In genomic region chr4:120746552-120747150, GRCm38 (mm10) we compare ENCODE assay signal across 7 mouse cellular contexts. TPM values are rescaled to one million over a fixed set of nuclear protein-coding genes. Genes with fewer than 3 reads are reported as not detected.
DNase-seq lines count a peak whose midpoint lies in the region; ATAC-seq and TF ChIP-seq lines count a peak whose summit lies in the region.

No protein-coding gene starts in this region.

- peak overlapping the region; percentile 70 for H3K4me3 ChIP-seq in lung, embryonic 16.5 days (ENCODE audit: low read length)
- H3K4me3 ChIP-seq in heart, embryonic 13.5 days: peak overlapping the region; percentile 74
- peak overlapping the region; percentile 64 for H3K4me3 ChIP-seq in limb, embryonic 14.5 days (replicated peaks; ENCODE audit: low read length)

- ATAC-seq in lung, embryonic 16.5 days (ENCODE audit: low read depth): peak; percentile 61
- 0 out of 2 replicates have a peak, but pooled peaks have one; percentile 14 for ATAC-seq in heart, embryonic 13.5 days (ENCODE audit: extremely low read depth, insufficient number of reproducible peaks, low FRiP score, low TSS enrichment)
- peak; percentile 77 for ATAC-seq in limb, embryonic 14.5 days (ENCODE audit: low FRiP score, low read depth)

- no peaks in the 10 kb centered on the region for H3K9me3 ChIP-seq in lung, embryonic 16.5 days (ENCODE audit: control insufficient read depth, low read length)
- H3K9me3 ChIP-seq in heart, embryonic 13.5 days: no peaks in the 10 kb centered on the region
- H3K9me3 ChIP-seq in limb, embryonic 14.5 days (ENCODE audit: control insufficient read depth, low read length): no peaks in the 10 kb centered on the region

- DNase-seq in lung, postnatal 36 days: no peak
- peak; percentile 47 for DNase-seq in embryo, embryonic 9.5 days (ENCODE audit: extremely low spot score)
- no peak for DNase-seq in limb, embryonic 14.5 days (ENCODE audit: low spot score)
- DNase-seq in retina, embryonic 14.5 days (ENCODE audit: low spot score): peak; percentile 37
- DNase-seq in layer of hippocampus, postnatal 14 days (ENCODE audit: low spot score in 2 of 2): no peak

- no peak overlapping the region for H3K27ac ChIP-seq in lung, embryonic 16.5 days (ENCODE audit: low read length)
- no peak overlapping the region for H3K27ac ChIP-seq in heart, embryonic 13.5 days (replicated peaks)
- H3K27ac ChIP-seq in limb, embryonic 14.5 days (replicated peaks; ENCODE audit: low read depth, low read length): no peak overlapping the region

- H3K36me3 ChIP-seq in lung, embryonic 16.5 days (ENCODE audit: control insufficient read depth, insufficient read depth, low read length): no peaks in the 10 kb centered on the region
- H3K36me3 ChIP-seq in heart, embryonic 13.5 days: no peaks in the 10 kb centered on the region
- no peaks in the 10 kb centered on the region for H3K36me3 ChIP-seq in limb, embryonic 14.5 days (ENCODE audit: control insufficient read depth, insufficient read depth, low read length)

- no peak for TF ChIP-seq POLR2A in limb, embryonic 14.5 days (IDR thresholded peaks at IDR 0.05; ENCODE audit: borderline replicate concordance, extremely low read depth, insufficient read depth, insufficient read length)

- whole genome bisulfite sequencing in lung, embryonic 16.5 days: 4% methylated on average over 40 of the region's 53 CpGs
- WGBS in heart, embryonic 13.5 days: 5% methylated on average over 50 of the region's 53 CpGs
- 10% methylated on average over 17 of the region's 53 CpGs for WGBS in limb, embryonic 14.5 days

- H3K4me2 ChIP-seq in lung, embryonic 16.5 days (ENCODE audit: low read depth, low read length): peak overlapping the region; percentile 100
- peak overlapping the region; percentile 100 for H3K4me2 ChIP-seq in heart, embryonic 13.5 days
- peak overlapping the region; percentile 99 for H3K4me2 ChIP-seq in limb, embryonic 14.5 days (replicated peaks; ENCODE audit: low read depth, low read length, severe bottlenecking)

- peaks cover 9% of the 10 kb centered on the region for H3K4me1 ChIP-seq in lung, embryonic 16.5 days (replicated peaks; ENCODE audit: control insufficient read depth, insufficient read depth, low read length)
- peaks cover 25% of the 10 kb centered on the region for H3K4me1 ChIP-seq in heart, embryonic 13.5 days
- peaks cover 7% of the 10 kb centered on the region; the same call in 1 of the 2 replicates for H3K4me1 ChIP-seq in limb, embryonic 14.5 days (ENCODE audit: control insufficient read depth, insufficient read depth, low read length)

- peaks cover 44% of the 10 kb centered on the region for H3K27me3 ChIP-seq in lung, embryonic 16.5 days (ENCODE audit: control insufficient read depth, insufficient read depth, low read depth, low read length)
- peaks cover 97% of the 10 kb centered on the region for H3K27me3 ChIP-seq in heart, embryonic 13.5 days (replicated peaks)
- H3K27me3 ChIP-seq in limb, embryonic 14.5 days (ENCODE audit: control insufficient read depth, insufficient read depth, low read length): peaks cover 66% of the 10 kb centered on the region

- peak overlapping the region; percentile 67 for H3K9ac ChIP-seq in lung, embryonic 16.5 days (ENCODE audit: low read length)
- peak overlapping the region; percentile 82 for H3K9ac ChIP-seq in heart, embryonic 13.5 days
- peak overlapping the region; percentile 51 for H3K9ac ChIP-seq in limb, embryonic 14.5 days (ENCODE audit: low read depth, low read length, severe bottlenecking)

RNA-seq across cellular contexts. Expression of gene Kcnq4, which starts 1.8 kb away (rescaled TPM):
- 4.7 and 5.1 TPM in 2 replicates for polyA plus RNA-seq in lung, embryonic 16.5 days (2015; fragmentation: Nextera tagmentation; extraction: Ambion mirVana)
- polyA plus RNA-seq in heart, embryonic 13.5 days (2015; fragmentation: Nextera tagmentation; extraction: Ambion mirVana): 0.45 and 0.83 TPM in 2 replicates
- 8.5 and 9.9 TPM in 2 replicates for polyA plus RNA-seq in limb, embryonic 14.5 days (2012; rRNA removed)
- polyA plus RNA-seq in limb, embryonic 14.5 days (2014; fragmentation: Nextera tagmentation; extraction: Ambion mirVana): 4.0 and 4.3 TPM in 2 replicates
- total RNA-seq in layer of hippocampus, postnatal 14 days (2021): 1 to 10 TPM; 7.4 TPM

Comparison
In these comparisons a context has a peak if more than half of its experiments do, and no peak if none do; other contexts are left out.
1. ATAC-seq: peak in every context shown above with its lines; median percentile 77 in limb, embryonic 14.5 days; 61 in lung, embryonic 16.5 days; 14 in heart, embryonic 13.5 days.
2. DNase-seq: peak in embryo, embryonic 9.5 days (single experiment) and retina, embryonic 14.5 days (single experiment); none in lung, postnatal 36 days (single experiment), limb, embryonic 14.5 days (single experiment) and layer of hippocampus, postnatal 14 days (0 of 2).
3. Peak in every context shown above with its lines, with median percentiles within 50 percentile points of each other: H3K4me2 ChIP-seq, H3K4me3 ChIP-seq and H3K9ac ChIP-seq.